Mouse (Mus musculus) spleen, postnatal 14 days (tissue): ENCODE data around the gene Pard3.

Experiments
- DNase-seq, 2 experiments: peaks; one replicate each; pipeline ENCODE4 v3.0.0; 2021 to 2022; ENCODE audit warnings: low spot score in 2 of 2

The Pard3 gene

GRCm38 (mm10) chr8:127498997-127499719 lies 435.5 kb downstream of the Pard3 start:
- DNase-seq: no peak

GRCm38 (mm10) chr8:127499720-127500114 lies 436.0 kb downstream of the Pard3 start:
- no peak for DNase-seq

- no peak for DNase-seq
These were observed 436.5 kb downstream of the Pard3 start for GRCm38 (mm10) chr8:127500206-127500605.

- no peak for DNase-seq
These were observed 438.1 kb downstream of the Pard3 start for GRCm38 (mm10) chr8:127501756-127502155.

GRCm38 (mm10) chr8:127505286-127505685 lies 441.6 kb downstream of the Pard3 start:
- DNase-seq: no peak

GRCm38 (mm10) chr8:127506336-127506735 lies 442.6 kb downstream of the Pard3 start:
- DNase-seq: no peak

- DNase-seq: no peak
These were observed 447.6 kb downstream of the Pard3 start for GRCm38 (mm10) chr8:127511341-127511740.

- no peak for DNase-seq
These were observed 448.4 kb downstream of the Pard3 start for GRCm38 (mm10) chr8:127512001-127512573.

- DNase-seq: no peak
These were observed 448.9 kb downstream of the Pard3 start for GRCm38 (mm10) chr8:127512580-127512979.

GRCm38 (mm10) chr8:127514810-127515735 lies 451.4 kb downstream of the Pard3 start:
- DNase-seq: no peak

- no peak for DNase-seq
These were observed 452.4 kb downstream of the Pard3 start for GRCm38 (mm10) chr8:127516043-127516442.

GRCm38 (mm10) chr8:127525673-127526072 lies 462.0 kb downstream of the Pard3 start:
- DNase-seq: no peak

GRCm38 (mm10) chr8:127528315-127528714 lies 464.6 kb downstream of the Pard3 start:
- no peak for DNase-seq

GRCm38 (mm10) chr8:127529746-127530145 lies 466.1 kb downstream of the Pard3 start:
- DNase-seq: no peak

- DNase-seq: no peak
These were observed 468.2 kb downstream of the Pard3 start for GRCm38 (mm10) chr8:127531866-127532265.

- DNase-seq: no peak
These were observed 471.1 kb downstream of the Pard3 start for GRCm38 (mm10) chr8:127534789-127535188.

GRCm38 (mm10) chr8:127535192-127535845 lies 471.6 kb downstream of the Pard3 start:
- DNase-seq: no peak

GRCm38 (mm10) chr8:127535846-127536220 lies 472.1 kb downstream of the Pard3 start:
- no peak for DNase-seq

- DNase-seq: no peak
These were observed 476.1 kb downstream of the Pard3 start for GRCm38 (mm10) chr8:127539803-127540202.

GRCm38 (mm10) chr8:127540273-127540672 lies 476.6 kb downstream of the Pard3 start:
- DNase-seq: no peak

GRCm38 (mm10) chr8:127542162-127542561 lies 478.5 kb downstream of the Pard3 start:
- no peak for DNase-seq

- no peak for DNase-seq
These were observed 480.0 kb downstream of the Pard3 start for GRCm38 (mm10) chr8:127543676-127544075.
